Mouse (Mus musculus) limb, embryonic 13.5 days (tissue): ENCODE data around the gene Pip4k2c. TPM values are rescaled to one million over a fixed set of nuclear protein-coding genes. Genes with fewer than 3 reads are reported as not detected.

Experiments
- ATAC-seq: fragments of 200-750 bp; cut with Nextera tagmentation; 2 replicates; pipeline ENCODE4 v1.8.0; 2017; ENCODE audit warnings: low read depth, moderate number of reproducible peaks, moderate TSS enrichment; ENCODE audit not compliant: low FRiP score
- H3K27ac ChIP-seq: fragments of 300-500 bp; sonication (generic); 2 replicates; pipeline ENCODE4 v1.5.1; 2015; ENCODE audit warnings: inconsistent platforms, mild to moderate bottlenecking, moderate library complexity
- H3K27me3 ChIP-seq: fragments of 300-500 bp; sonication (generic); 2 replicates; pipeline ENCODE4 v1.6.1; 2015; ENCODE audit warnings: mild to moderate bottlenecking, inconsistent platforms
- H3K36me3 ChIP-seq: fragments of 300-500 bp; sonication (generic); 2 replicates; pipeline ENCODE4 v1.6.1; 2015; ENCODE audit warnings: inconsistent platforms, mild to moderate bottlenecking, moderate library complexity
- H3K4me1 ChIP-seq: fragments of 300-500 bp; sonication (generic); 2 replicates; pipeline ENCODE4 v1.6.1; 2015; ENCODE audit warnings: inconsistent platforms
- H3K4me2 ChIP-seq: fragments of 300-500 bp; sonication (generic); replicated peaks from 2 replicates; pipeline ENCODE4 v1.6.1; 2015; ENCODE audit warnings: inconsistent platforms, mild to moderate bottlenecking, moderate library complexity
- H3K4me3 ChIP-seq: fragments of 300-500 bp; sonication (generic); 2 replicates; pipeline ENCODE4 v1.5.1; 2015; ENCODE audit warnings: moderate library complexity, mild to moderate bottlenecking, inconsistent platforms
- H3K9ac ChIP-seq: fragments of 300-500 bp; sonication (generic); 2 replicates; pipeline ENCODE4 v1.6.1; 2015; ENCODE audit warnings: mild to moderate bottlenecking, inconsistent platforms
- H3K9me3 ChIP-seq: fragments of 300-500 bp; sonication (generic); 2 replicates; pipeline ENCODE4 v1.6.1; 2016; ENCODE audit warnings: inconsistent platforms
- WGBS: fragments of 180-500 bp; shearing (Covaris S2); methylation state at CpG from one replicate; pipeline ENCODE4 v1.1.7; 2015; 5-methylcytosine and 5-hydroxymethylcytosine counted together
- polyA plus RNA-seq: library from polyadenylated mRNA; unstranded; fragments of >200 nt; fragmentation: Nextera tagmentation; extraction: Ambion mirVana; gene quantifications from 2 replicates; pipeline ENCODE4 v1.2.1, GENCODE M21; 2015

Gene Pip4k2c
- polyA plus RNA-seq, 1 experiment from 2014 or later: 29.1 TPM

DNA sequence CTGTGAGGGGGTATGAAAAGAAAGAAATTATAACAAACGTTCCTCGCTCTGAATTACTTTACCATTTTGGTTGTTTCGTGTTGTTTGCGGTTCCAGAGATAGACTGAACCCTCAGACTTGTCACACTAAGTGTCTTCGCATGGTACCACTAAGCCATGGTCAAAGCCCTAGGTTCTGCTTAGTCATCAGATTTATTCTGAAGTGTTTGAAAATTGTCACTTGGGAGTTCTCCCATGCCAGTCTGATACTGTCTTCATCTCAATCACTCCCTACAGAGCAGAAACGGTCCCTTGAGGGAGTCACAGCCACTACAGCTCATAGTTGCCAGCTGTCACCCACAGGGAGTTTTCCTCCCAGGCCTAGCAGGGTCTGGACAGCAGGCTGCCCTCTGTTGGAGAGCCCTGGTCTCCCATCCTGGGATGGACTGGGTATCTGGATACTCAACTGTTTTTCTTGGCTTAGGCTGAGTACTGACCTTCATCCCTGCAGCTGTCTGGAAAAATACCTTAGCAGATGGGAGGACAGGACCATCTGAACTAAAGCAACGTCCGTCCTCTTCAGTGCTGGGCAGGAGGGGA lies 15.0 kb upstream of the Pip4k2c start:
- Histone ChIP-seq H3K27me3 (peaks cover 22% of the 10 kb centered on the region), H3K4me3 (no peak overlapping the region), H3K9ac (no peak overlapping the region), H3K9me3 (no peaks in the 10 kb centered on the region), H3K27ac (no peak overlapping the region), H3K4me1 (no peaks in the 10 kb centered on the region), H3K36me3 (no peaks in the 10 kb centered on the region; the same call in 1 of the 2 replicates), H3K4me2 (no peak overlapping the region)
- ATAC-seq: no peak
- WGBS: 66% methylated on average over 8 of the region's 8 CpGs

DNA sequence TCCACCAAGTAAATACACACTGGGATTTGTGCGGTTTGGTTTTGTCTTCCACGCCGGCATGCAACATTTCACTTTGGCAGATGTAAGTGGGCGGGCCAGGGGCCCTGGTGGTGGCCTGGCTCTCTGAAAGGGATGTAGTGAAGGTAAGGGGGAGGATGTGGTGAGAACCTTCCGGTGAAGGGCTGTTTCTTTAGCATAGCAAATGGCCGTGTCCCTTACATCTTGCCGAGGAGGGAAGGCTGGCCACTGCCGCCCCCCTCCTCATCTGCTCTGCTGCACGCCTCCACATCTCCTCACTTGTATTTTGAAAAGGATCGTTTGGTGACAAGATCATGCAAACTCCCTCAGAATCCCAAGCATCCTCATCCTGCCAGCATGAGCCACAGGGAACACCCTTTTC lies 14.3 kb upstream of the Pip4k2c start:
- Histone ChIP-seq H3K9ac (no peak overlapping the region), H3K9me3 (no peaks in the 10 kb centered on the region), H3K4me1 (no peaks in the 10 kb centered on the region), H3K4me2 (no peak overlapping the region), H3K36me3 (no peaks in the 10 kb centered on the region; the same call in 1 of the 2 replicates), H3K27me3 (peaks cover 22% of the 10 kb centered on the region), H3K4me3 (no peak overlapping the region), H3K27ac (no peak overlapping the region)
- 16% methylated on average over 10 of the region's 10 CpGs for WGBS
- ATAC-seq: no peak

DNA sequence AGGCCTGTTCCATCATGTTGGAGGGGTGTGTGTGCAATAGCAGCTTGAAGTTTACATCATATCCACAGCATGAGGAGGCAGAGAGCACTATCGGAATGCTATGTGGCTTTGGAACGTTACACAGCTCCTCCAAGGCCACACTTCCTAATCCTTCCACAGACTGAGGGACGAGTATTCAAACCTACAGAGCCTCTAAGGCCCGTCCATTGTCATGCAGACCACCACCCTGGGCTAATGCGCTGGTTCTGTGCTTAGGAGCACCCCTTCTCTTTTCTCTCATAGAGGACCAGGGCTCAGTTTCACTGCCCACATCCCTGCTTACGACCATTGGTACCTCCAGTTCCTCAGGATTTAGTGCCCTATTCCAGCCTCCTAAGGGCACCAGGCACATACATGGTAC lies 13.8 kb upstream of the Pip4k2c start:
- H3K9me3 ChIP-seq: no peaks in the 10 kb centered on the region
- no peaks in the 10 kb centered on the region for H3K4me1 ChIP-seq
- no peaks in the 10 kb centered on the region; the same call in 1 of the 2 replicates for H3K36me3 ChIP-seq
- H3K4me2 ChIP-seq: no peak overlapping the region
- no peak for ATAC-seq
- no peak overlapping the region for H3K27ac ChIP-seq
- H3K9ac ChIP-seq: no peak overlapping the region
- H3K27me3 ChIP-seq: peaks cover 22% of the 10 kb centered on the region; the same call in 1 of the 2 replicates
- H3K4me3 ChIP-seq: no peak overlapping the region
- 46% methylated on average over 6 of the region's 6 CpGs for WGBS

DNA sequence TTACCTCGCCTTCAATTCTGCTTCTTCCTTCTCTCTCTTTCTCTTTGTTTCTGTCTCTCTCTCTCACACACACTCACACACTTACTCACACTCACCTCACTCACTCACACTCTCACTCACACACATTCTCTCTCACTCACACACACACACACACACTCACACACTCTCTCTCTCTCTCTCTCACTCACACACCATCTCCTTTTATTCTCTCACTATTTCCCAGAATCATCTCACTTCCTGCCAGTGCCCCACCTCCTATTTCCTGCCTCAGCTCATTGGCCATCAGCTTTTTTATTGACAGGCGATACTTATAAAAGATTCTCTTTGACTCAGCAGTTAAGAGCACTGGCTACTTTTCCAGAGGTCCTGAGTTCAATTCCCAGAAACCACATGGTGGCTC lies 7.0 kb upstream of the Pip4k2c start:
- Histone ChIP-seq H3K9me3 (no peaks in the 10 kb centered on the region), H3K4me3 (no peak overlapping the region), H3K27me3 (no peaks in the 10 kb centered on the region), H3K9ac (no peak overlapping the region), H3K27ac (no peak overlapping the region), H3K4me1 (no peaks in the 10 kb centered on the region), H3K4me2 (no peak overlapping the region), H3K36me3 (no peaks in the 10 kb centered on the region)
- ATAC-seq: no peak
- 82% methylated on average over 2 of the region's 2 CpGs for WGBS

DNA sequence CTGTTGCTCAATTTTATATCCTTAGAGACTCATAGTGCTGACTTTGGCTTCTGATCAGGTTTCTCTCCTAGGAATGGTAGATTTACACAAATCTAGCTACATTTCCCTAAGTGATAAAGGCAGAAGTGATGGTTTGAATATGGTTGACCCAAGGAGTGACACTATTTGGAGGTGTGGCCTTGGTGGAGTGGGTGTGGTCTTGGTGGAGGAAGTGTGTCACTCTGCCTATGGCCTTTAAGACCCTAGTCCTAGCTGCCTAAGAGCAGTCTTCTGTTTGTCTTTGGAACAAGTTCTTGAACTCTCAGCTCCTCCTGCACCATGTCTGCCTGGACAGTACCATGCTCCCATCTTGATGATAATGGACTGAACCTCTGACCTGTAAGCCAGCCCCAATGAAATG lies 5.8 kb upstream of the Pip4k2c start:
- Histone ChIP-seq H3K4me1 (no peaks in the 10 kb centered on the region), H3K36me3 (no peaks in the 10 kb centered on the region), H3K27me3 (no peaks in the 10 kb centered on the region), H3K4me3 (no peak overlapping the region), H3K4me2 (no peak overlapping the region), H3K9me3 (no peaks in the 10 kb centered on the region), H3K9ac (no peak overlapping the region), H3K27ac (no peak overlapping the region)
- no peak for ATAC-seq

DNA sequence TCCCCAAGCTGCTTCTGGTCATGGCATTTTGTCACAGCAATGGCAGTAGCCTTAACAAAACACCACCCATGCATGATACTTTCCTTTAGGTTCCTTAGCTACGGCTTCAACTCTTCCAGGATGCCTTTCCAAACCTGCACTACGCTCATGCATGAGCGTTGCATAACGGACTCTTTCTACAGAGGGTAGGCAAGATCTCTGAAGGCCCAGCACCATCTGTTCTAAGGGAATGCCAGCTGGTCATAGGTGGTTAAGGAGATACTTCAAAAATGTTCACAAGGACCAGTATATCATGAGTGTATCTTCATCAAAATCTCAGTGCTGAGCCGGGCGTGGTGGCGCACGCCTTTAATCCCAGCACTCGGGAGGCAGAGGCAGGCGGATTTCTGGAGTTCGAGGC lies 5.1 kb upstream of the Pip4k2c start:
- no peaks in the 10 kb centered on the region for H3K4me1 ChIP-seq
- no peak overlapping the region for H3K9ac ChIP-seq
- no peak overlapping the region for H3K4me3 ChIP-seq
- H3K36me3 ChIP-seq: no peaks in the 10 kb centered on the region
- no peaks in the 10 kb centered on the region for H3K9me3 ChIP-seq
- 94% methylated on average over 11 of the region's 11 CpGs for WGBS
- H3K4me2 ChIP-seq: no peak overlapping the region
- H3K27me3 ChIP-seq: no peaks in the 10 kb centered on the region
- no peak for ATAC-seq
- no peak overlapping the region for H3K27ac ChIP-seq

DNA sequence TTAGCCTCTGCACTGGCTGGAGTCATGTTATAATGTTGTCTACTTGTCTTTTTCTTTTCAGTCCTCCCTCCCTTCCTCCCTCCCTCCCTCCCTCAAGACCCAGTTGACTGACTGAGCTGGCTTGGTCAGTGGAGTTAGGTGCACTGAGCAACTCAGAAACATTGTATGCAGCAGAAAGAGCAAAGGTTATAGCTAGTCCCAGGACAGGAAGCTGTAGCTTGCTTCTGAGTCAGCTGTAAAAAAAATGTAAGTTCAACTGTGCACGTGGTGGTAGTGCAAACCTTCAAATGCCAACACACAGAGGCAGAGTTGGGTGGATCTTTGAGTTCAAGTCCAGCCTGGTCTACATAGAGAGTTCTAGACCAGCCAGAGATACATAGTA lies 3.0 kb upstream of the Pip4k2c start:
- Histone ChIP-seq H3K27me3 (no peaks in the 10 kb centered on the region), H3K4me3 (no peak overlapping the region), H3K9ac (no peak overlapping the region), H3K4me2 (no peak overlapping the region), H3K36me3 (no peaks in the 10 kb centered on the region), H3K27ac (no peak overlapping the region), H3K9me3 (no peaks in the 10 kb centered on the region), H3K4me1 (peaks cover 15% of the 10 kb centered on the region)
- no peak for ATAC-seq
- 74% methylated on average over 1 of the region's 1 CpGs for WGBS

DNA sequence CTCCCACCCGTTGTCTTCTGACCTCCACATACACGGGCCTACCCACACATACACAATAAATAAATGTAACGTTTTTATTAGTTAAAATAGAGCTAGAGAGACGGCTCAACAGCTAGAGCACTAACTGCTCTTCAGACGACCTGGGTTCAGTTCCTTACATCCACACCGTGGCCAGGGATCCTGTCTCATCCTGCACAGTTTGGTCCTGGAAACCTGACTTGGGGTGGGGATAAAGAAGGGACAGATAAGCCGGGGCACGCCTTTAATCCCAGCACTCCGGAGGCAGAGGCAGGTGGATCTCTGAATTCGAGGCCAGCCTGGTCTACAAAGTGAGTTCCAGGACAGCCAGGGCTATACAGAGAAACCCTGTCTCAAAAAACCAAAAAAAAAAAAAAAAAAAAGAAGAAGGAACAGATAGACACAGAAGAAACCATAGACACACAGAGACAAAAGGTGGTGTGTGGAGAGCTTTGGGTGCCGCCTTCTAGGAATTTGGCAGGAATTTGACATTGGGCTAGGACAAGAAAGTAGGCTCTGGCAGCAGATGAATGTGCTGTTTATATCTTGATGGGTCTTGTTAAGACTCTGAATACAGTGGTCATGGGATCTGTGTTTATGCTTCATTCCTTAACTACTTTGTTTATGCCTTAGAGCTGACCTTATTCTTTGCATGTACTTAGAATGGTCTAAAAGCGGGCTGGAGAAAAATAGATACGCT lies 2.5 kb upstream of the Pip4k2c start:
- no peaks in the 10 kb centered on the region for H3K9me3 ChIP-seq
- 84% methylated on average over 13 of the region's 13 CpGs for WGBS

DNA sequence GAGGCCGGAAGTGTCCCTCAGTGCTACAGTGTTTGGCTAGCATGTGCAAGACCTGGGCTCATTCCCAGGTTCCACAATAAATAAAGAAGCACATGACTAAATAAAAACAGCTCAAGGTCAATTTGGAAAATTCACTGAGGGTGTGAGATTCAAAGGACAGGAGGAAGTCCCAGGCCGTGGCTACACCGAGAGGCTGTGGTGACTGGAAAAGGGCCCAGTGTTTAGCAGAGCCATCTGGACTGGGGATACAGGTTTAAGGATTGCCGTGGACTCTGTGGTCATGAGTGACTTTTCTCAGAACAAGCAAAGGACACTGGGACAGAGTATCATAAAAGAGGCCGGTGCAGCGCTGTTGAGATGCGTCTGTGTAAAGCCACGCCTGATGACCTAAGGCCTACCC lies 1.9 kb upstream of the Pip4k2c start:
- Histone ChIP-seq H3K36me3 (peaks cover 6% of the 10 kb centered on the region), H3K4me2 (no peak overlapping the region), H3K9me3 (no peaks in the 10 kb centered on the region), H3K27me3 (no peaks in the 10 kb centered on the region), H3K9ac (no peak overlapping the region), H3K27ac (no peak overlapping the region), H3K4me1 (peaks cover 15% of the 10 kb centered on the region), H3K4me3 (no peak overlapping the region)
- no peak for ATAC-seq
- WGBS: 88% methylated on average over 8 of the region's 8 CpGs

More for the DNA sequence above, 2.5 kb upstream of the Pip4k2c start:
- no peaks in the 10 kb centered on the region for H3K27me3 ChIP-seq
- ATAC-seq: no peak
- no peak overlapping the region for H3K27ac ChIP-seq
- no peak overlapping the region for H3K4me3 ChIP-seq
- H3K9ac ChIP-seq: no peak overlapping the region
- no peak overlapping the region for H3K4me2 ChIP-seq
- H3K4me1 ChIP-seq: peaks cover 15% of the 10 kb centered on the region
- 0 out of 2 replicates have a peak, but pooled peaks cover under 1% of the 10 kb centered on the region for H3K36me3 ChIP-seq

DNA sequence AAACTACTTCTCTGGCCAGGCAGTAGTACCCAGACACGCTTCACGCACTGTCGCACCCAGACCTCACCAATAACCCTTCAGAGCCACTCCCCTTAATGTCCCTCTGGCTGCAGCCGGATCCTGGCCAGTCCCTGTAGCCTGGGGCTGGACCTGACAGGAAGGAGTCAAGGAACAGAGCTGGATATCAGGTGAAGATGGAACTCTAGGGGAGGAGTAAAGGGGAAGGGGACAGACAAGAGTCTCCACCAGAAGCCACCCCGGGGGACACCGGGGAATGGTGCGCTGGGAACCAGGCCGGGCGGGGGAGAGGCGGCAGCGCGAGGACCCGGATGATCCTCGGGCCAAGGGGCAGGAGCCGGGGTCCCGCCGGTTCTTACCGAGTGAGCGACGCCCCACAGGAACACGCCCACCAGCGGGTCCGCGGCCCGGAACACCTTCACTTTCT lies 402 bp downstream of the Pip4k2c start:
- Histone ChIP-seq H3K9me3 (no peaks in the 10 kb centered on the region), H3K9ac (peak overlapping the region; percentile 84), H3K4me1 (peaks cover 15% of the 10 kb centered on the region), H3K27me3 (no peaks in the 10 kb centered on the region), H3K4me2 (peak overlapping the region; percentile 97), H3K27ac (no peak overlapping the region; the same call in 1 of the 2 replicates), H3K36me3 (peaks cover 28% of the 10 kb centered on the region), H3K4me3 (peak overlapping the region; percentile 86)
- peak; percentile 73 for ATAC-seq
- under 1% methylated on average over 25 of the region's 25 CpGs for WGBS

DNA sequence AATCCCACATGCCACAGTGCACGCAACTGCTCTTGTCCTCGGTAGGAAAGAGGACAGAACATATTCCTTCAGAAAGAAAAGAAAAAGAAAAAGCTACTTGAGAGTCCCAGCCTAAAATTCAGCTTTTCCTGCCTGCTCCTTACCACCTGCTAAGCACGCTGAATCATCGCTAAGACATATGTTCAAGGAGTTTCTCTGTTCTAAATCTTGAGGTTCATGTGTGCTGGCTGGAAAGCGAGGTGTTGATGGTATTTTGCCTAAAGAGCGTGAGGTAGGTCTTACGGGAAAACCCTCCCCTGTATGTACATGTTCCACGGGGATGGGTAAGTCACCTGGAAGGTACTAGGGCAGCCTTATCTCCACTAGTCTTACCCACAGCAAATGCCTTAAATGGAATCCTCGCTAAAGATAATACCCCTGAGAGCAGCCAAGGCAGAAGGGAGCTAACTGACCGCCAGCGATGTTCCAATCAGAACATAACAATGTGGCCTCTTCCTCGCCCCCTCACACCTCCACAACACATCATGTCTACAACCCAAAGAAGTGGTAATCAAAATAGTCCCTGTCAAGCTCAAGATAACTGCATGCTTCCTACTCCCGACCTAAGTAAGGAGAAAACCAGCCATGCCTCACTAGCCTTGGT lies 1.3 kb downstream of the Pip4k2c start:
- H3K4me2 ChIP-seq: peak overlapping the region; percentile 97
- no peaks in the 10 kb centered on the region for H3K9me3 ChIP-seq
- H3K27me3 ChIP-seq: no peaks in the 10 kb centered on the region
- H3K9ac ChIP-seq: peak overlapping the region; percentile 84
- no peak overlapping the region for H3K27ac ChIP-seq
- H3K4me1 ChIP-seq: peaks cover 15% of the 10 kb centered on the region
- ATAC-seq: no peak
- H3K4me3 ChIP-seq: peak overlapping the region; percentile 86
- 88% methylated on average over 13 of the region's 13 CpGs for WGBS
- peaks cover 37% of the 10 kb centered on the region for H3K36me3 ChIP-seq

DNA sequence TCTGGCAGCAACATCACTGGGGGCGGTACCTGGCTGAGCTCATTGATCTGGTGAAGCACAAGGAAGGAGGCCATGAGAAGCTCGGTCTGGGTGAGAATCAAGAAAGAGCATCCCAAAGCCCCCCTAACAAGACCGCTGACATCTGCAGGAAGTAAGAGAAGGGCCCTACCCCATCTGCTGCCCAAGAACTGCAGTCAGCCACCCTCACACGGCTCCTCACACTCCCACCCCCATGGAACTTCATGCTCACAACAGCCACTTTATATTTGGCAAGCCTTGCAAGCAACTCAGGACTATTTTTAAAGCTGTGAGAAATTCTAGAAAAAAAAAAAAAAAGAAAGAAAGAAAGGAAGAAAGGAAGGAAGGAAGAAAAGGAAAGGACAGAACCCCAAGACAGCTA lies 2.5 kb downstream of the Pip4k2c start:
- no peaks in the 10 kb centered on the region for H3K9me3 ChIP-seq
- peaks cover 47% of the 10 kb centered on the region for H3K36me3 ChIP-seq
- 91% methylated on average over 4 of the region's 4 CpGs for WGBS

More for the DNA sequence above, 2.5 kb downstream of the Pip4k2c start:
- no peak for ATAC-seq
- H3K4me2 ChIP-seq: no peak overlapping the region
- H3K27ac ChIP-seq: no peak overlapping the region
- no peaks in the 10 kb centered on the region for H3K27me3 ChIP-seq
- H3K4me1 ChIP-seq: peaks cover 15% of the 10 kb centered on the region
- H3K4me3 ChIP-seq: no peak overlapping the region
- H3K9ac ChIP-seq: no peak overlapping the region
